Mouse (Mus musculus) heart, embryonic 13.5 days (tissue): ENCODE data around the gene Ttc33. TPM values are rescaled to one million over a fixed set of nuclear protein-coding genes. Genes with fewer than 3 reads are reported as not detected.

Source experiments
- ATAC-seq: fragments of 200-750 bp; cut with Nextera tagmentation; 2 replicates; pipeline ENCODE4 v1.8.0; 2017; ENCODE audit warnings: moderate TSS enrichment; ENCODE audit not compliant: insufficient number of reproducible peaks, low FRiP score, low TSS enrichment; ENCODE audit errors: extremely low read depth
- H3K27ac ChIP-seq: fragments of 300-500 bp; sonication (generic); replicated peaks from 2 replicates; pipeline ENCODE4 v1.5.1; 2015; ENCODE audit warnings: moderate library complexity, mild to moderate bottlenecking, inconsistent platforms
- H3K27me3 ChIP-seq: fragments of 300-500 bp; sonication (generic); replicated peaks from 2 replicates; pipeline ENCODE4 v1.6.1; 2015; ENCODE audit warnings: mild to moderate bottlenecking, inconsistent platforms
- H3K36me3 ChIP-seq: fragments of 300-500 bp; sonication (generic); 2 replicates; pipeline ENCODE4 v1.6.1; 2015; ENCODE audit warnings: mild to moderate bottlenecking, inconsistent platforms
- H3K4me1 ChIP-seq: fragments of 300-500 bp; sonication (generic); 2 replicates; pipeline ENCODE4 v1.6.1; 2015; ENCODE audit warnings: inconsistent platforms
- H3K4me2 ChIP-seq: fragments of 300-500 bp; sonication (generic); 2 replicates; pipeline ENCODE4 v1.6.1; 2015; ENCODE audit warnings: inconsistent platforms, mild to moderate bottlenecking, moderate library complexity
- H3K4me3 ChIP-seq: fragments of 300-500 bp; sonication (generic); 2 replicates; pipeline ENCODE4 v1.5.1; 2015; ENCODE audit warnings: moderate library complexity, mild to moderate bottlenecking, inconsistent platforms
- H3K9ac ChIP-seq: fragments of 300-500 bp; sonication (generic); 2 replicates; pipeline ENCODE4 v1.6.1; 2015; ENCODE audit warnings: inconsistent platforms, mild to moderate bottlenecking, moderate library complexity
- H3K9me3 ChIP-seq: fragments of 300-500 bp; sonication (generic); 2 replicates; pipeline ENCODE4 v1.6.1; 2016; ENCODE audit warnings: inconsistent platforms
- WGBS: fragments of 180-500 bp; shearing (Covaris S2); methylation state at CpG from one replicate; pipeline ENCODE4 v1.1.7; 2015; ENCODE audit warnings: mixed read lengths; 5-methylcytosine and 5-hydroxymethylcytosine counted together
- polyA plus RNA-seq: library from polyadenylated mRNA; unstranded; fragments of >200 nt; fragmentation: Nextera tagmentation; extraction: Ambion mirVana; gene quantifications from 2 replicates; pipeline ENCODE4 v1.2.1, GENCODE M21; 2015

The Ttc33 gene
- polyA plus RNA-seq, result 29.3 and 31.6 TPM in 2 replicates

DNA sequence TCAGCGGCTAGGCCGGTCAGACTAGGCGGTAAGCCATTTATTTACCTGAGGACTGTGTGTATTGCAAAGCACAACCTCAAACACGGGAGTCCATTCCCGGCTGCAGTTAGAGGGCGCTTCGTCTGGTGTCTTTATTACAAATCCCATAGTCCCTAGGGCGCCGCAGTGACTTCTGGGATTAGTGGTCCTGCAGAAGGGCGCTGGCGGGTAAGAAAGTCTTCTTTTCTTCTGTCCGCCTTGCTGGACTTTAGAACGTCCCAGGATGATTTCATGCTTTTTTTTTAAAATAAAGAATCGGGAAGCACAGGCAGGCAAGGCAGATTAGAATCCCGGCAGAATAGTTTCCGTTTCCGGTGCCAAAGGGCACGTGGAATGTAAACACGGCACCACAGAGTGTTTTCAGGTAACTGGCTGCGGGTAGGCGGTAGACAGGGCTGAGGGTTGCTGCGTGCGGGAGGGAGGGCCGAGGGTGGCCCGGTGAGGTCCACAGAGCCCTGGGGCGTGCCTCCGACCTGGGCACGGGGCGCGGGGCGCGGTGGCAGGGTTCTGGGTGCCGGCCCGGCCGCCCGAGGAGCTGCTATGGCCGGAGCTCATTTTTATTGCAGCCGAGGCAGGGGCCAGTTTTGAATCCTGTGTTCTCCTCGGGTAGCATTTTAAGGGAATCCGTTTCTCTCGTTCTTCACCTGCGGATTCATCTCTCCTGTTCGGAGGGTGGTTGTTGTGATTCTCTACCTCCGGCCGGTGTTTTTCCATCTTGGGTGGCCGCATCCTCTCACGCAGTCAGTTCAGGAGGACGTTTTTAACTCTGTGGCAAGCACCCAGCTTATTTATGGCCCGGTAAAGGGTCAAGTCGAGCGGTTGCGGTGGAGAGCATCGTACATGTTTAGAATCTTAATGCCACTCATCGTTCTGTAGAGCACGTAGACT, at the start of gene Ttc33:
Ttc33 (plus strand) TSS at position 160 of the 927 bp plus-strand sequence.
- WGBS, result 1% methylated on average over 55 of the region's 55 CpGs
- Histone ChIP-seq H3K27ac (peak within 1 kb of the TSS; percentile 83), H3K9me3 (no peaks in the 10 kb centered on the region), H3K4me1 (peaks cover 20% of the 10 kb centered on the region), H3K4me3 (peak within 1 kb of the TSS; percentile 97), H3K4me2 (peak within 1 kb of the TSS; percentile 87), H3K27me3 (no peaks in the 10 kb centered on the region), H3K9ac (peak within 1 kb of the TSS; percentile 91), H3K36me3 (peaks cover 20% of the 10 kb centered on the region)
- ATAC-seq, result peak; percentile 63; the same call in 1 of the 2 replicates

GRCm38 (mm10) chr15:5138021-5138856, 47.1 kb upstream of the Ttc33 start:
- Histone ChIP-seq H3K27ac (no peak overlapping the region), H3K4me2 (no peak overlapping the region), H3K36me3 (no peaks in the 10 kb centered on the region), H3K4me3 (no peak overlapping the region), H3K9me3 (no peaks in the 10 kb centered on the region), H3K9ac (no peak overlapping the region), H3K4me1 (peaks cover 15% of the 10 kb centered on the region), H3K27me3 (no peaks in the 10 kb centered on the region)
- ATAC-seq, result no peak
- 54% methylated on average over 9 of the region's 9 CpGs for WGBS

DNA sequence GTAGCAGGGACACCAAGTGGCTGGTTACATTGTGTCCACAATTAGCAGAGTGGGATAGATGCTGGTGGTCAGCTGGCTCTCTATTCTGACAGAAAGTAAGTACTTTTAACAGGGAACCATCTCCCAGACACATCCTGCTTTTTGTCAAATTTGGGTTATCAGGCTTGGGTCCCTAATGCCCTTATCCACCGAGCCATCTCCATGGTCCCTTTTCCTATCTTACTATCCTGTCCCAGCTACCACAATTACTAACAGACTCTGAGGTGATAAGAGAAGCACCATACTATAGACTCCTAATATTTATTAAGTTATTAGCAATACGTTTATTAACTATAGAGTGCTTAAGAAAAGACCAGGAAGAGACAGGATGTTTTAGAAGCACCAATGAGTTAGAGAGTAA, 46.0 kb upstream of the Ttc33 start:
- no peaks in the 10 kb centered on the region for H3K9me3 ChIP-seq
- no peaks in the 10 kb centered on the region for H3K36me3 ChIP-seq
- ATAC-seq, result no peak
- no peak overlapping the region for H3K4me3 ChIP-seq
- H3K4me2 ChIP-seq, result no peak overlapping the region
- H3K27me3 ChIP-seq, result no peaks in the 10 kb centered on the region
- H3K27ac ChIP-seq, result no peak overlapping the region
- no peak overlapping the region for H3K9ac ChIP-seq
- H3K4me1 ChIP-seq, result peaks cover 16% of the 10 kb centered on the region
- 51% methylated on average over 2 of the region's 2 CpGs for WGBS

DNA sequence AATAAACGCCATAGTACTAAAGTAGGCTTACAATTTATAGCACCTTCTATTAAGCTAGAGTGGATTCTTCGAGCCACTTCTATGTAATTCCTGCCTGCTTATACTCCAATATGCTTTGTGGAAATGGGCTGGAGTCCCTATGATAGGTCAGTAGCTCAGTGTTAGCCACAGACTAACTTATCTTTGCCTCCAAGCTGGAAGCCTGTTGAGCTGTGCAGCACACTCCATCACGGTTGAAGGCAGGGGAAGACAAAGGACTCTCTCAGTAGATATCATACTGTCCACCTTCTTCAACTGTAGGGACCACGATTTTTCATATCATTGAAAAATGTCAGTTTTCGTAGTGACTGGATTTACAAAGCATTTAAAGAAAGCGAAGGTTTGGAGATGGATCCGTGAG, 45.5 kb upstream of the Ttc33 start:
- H3K27ac ChIP-seq, result no peak overlapping the region
- H3K9me3 ChIP-seq, result no peaks in the 10 kb centered on the region
- H3K27me3 ChIP-seq, result no peaks in the 10 kb centered on the region
- no peak for ATAC-seq
- H3K4me3 ChIP-seq, result no peak overlapping the region
- H3K9ac ChIP-seq, result no peak overlapping the region
- no peak overlapping the region for H3K4me2 ChIP-seq
- no peaks in the 10 kb centered on the region for H3K36me3 ChIP-seq
- peaks cover 21% of the 10 kb centered on the region for H3K4me1 ChIP-seq
- 68% methylated on average over 7 of the region's 7 CpGs for WGBS

GRCm38 (mm10) chr15:5140357-5140756, 45.0 kb upstream of the Ttc33 start:
- Histone ChIP-seq H3K4me2 (no peak overlapping the region), H3K27ac (no peak overlapping the region), H3K9me3 (no peaks in the 10 kb centered on the region), H3K4me1 (peaks cover 26% of the 10 kb centered on the region), H3K27me3 (no peaks in the 10 kb centered on the region), H3K36me3 (no peaks in the 10 kb centered on the region), H3K4me3 (no peak overlapping the region), H3K9ac (no peak overlapping the region)
- ATAC-seq, result no peak

- Histone ChIP-seq H3K27ac (no peak overlapping the region), H3K4me1 (peaks cover 34% of the 10 kb centered on the region), H3K36me3 (no peaks in the 10 kb centered on the region; the same call in 1 of the 2 replicates), H3K27me3 (no peaks in the 10 kb centered on the region), H3K4me2 (no peak overlapping the region), H3K9me3 (no peaks in the 10 kb centered on the region), H3K9ac (0 out of 2 replicates have a peak overlapping the region, but pooled peaks have one; percentile 7), H3K4me3 (no peak overlapping the region)
- no peak for ATAC-seq
- WGBS, result 51% methylated on average over 5 of the region's 5 CpGs
These were observed 43.3 kb upstream of the Ttc33 start for GRCm38 (mm10) chr15:5142047-5142446.

- peak overlapping the region; percentile 88; the same call in 1 of the 2 replicates for H3K4me2 ChIP-seq
- H3K27ac ChIP-seq, result no peak overlapping the region
- H3K4me3 ChIP-seq, result peak overlapping the region; percentile 95
- ATAC-seq, result no peak
- no peak overlapping the region for H3K9ac ChIP-seq
- no peaks in the 10 kb centered on the region for H3K9me3 ChIP-seq
- 71% methylated on average over 5 of the region's 5 CpGs for WGBS
- peaks cover 32% of the 10 kb centered on the region for H3K4me1 ChIP-seq
- no peaks in the 10 kb centered on the region for H3K27me3 ChIP-seq
- peaks cover 1% of the 10 kb centered on the region; the same call in 1 of the 2 replicates for H3K36me3 ChIP-seq
These were observed 42.6 kb upstream of the Ttc33 start for GRCm38 (mm10) chr15:5142714-5143113.

GRCm38 (mm10) chr15:5143361-5144020, 41.8 kb upstream of the Ttc33 start, which contains the start of gene Prkaa1:
Prkaa1 (plus strand) TSS chr15:5143861.
- Histone ChIP-seq H3K36me3 (peaks cover 2% of the 10 kb centered on the region; the same call in 1 of the 2 replicates), H3K4me3 (peak within 1 kb of the TSS; percentile 95), H3K9ac (peak within 1 kb of the TSS; percentile 94), H3K27me3 (no peaks in the 10 kb centered on the region), H3K4me1 (peaks cover 28% of the 10 kb centered on the region), H3K9me3 (no peaks in the 10 kb centered on the region), H3K27ac (peak within 1 kb of the TSS; percentile 94), H3K4me2 (peak within 1 kb of the TSS; percentile 88)
- under 1% methylated on average over 62 of the region's 80 CpGs for WGBS
- peak; percentile 86 for ATAC-seq

DNA sequence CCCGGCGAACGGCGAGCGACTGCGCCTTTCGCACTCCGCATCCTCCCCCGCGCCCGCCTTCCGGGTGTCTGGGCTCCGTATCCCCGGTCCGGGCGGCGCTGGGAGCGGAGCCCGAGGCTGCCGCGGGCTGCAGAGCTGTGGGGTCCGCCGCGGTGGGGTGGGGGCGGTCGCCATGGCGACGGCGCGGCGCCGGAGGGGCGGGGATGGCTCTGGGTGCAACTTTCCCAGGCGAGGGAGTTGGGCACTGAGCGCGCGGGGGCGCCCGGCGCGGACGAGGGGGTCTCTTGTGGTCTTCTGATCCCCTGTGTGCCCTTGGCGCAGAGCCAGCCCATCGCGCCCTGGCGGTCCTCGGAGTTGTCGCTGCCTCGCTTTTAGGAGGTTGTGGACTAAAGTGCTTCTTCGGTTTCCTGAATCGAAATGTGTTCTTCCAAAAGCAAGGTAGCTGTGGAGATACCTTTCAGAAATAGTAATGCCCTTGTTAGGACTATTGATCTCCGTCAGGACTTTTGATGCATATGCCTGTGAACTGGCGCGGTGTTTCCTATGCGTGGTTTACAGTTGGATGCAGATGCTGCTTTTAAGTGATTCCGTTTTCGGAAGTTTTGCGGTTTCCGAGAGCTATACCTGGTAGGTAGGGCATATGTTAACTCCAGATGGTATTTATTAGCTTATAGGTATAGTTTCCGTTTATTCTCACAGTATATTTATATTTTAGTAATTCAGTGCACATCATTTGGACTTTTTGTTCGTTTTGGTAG, 41.1 kb upstream of the Ttc33 start:
- peak; percentile 77 for ATAC-seq
- Histone ChIP-seq H3K27ac (peak overlapping the region; percentile 94), H3K4me1 (peaks cover 33% of the 10 kb centered on the region), H3K4me2 (peak overlapping the region; percentile 88), H3K9me3 (no peaks in the 10 kb centered on the region), H3K4me3 (peak overlapping the region; percentile 95), H3K36me3 (peaks cover 2% of the 10 kb centered on the region; the same call in 1 of the 2 replicates), H3K9ac (peak overlapping the region; percentile 94), H3K27me3 (no peaks in the 10 kb centered on the region)
- WGBS, result 1% methylated on average over 50 of the region's 61 CpGs

DNA sequence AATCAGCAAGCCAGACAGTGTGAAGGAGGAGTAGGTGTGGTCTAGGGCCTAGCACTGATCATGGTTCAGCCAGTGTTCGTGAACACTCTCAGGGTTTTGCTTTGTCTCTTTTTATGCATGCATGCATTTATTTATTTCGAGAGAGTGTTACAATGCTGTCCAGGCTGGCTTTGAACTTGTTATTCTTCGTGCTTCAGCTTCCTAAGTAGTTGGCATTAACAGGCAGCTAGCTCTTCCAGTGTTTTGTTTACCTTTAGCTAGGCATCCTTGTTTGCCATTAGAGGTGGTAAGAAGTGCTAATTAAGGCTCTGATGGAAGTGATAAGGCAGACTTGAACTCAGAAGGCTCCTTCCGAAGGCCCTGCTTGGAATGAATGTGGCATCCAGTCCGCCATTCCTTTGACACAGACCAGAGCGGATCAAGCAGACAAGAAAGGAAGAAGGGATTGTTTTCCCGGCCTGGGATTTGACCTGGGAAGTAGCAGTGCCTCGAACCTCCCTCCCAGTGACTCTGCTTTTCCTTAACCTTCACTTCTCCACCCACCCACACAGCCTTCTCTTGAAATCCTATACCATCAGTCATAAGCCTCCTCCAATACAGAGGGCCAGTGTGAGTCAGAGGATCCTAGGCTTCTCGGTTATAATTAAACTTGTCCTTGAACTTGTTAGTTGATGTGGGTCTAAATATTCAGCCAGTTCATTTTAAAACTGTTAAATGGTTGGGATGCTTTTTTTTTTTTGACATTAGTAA, 40.0 kb upstream of the Ttc33 start:
- H3K4me1 ChIP-seq, result peaks cover 39% of the 10 kb centered on the region
- peak overlapping the region; percentile 94 for H3K9ac ChIP-seq
- H3K36me3 ChIP-seq, result peaks cover 2% of the 10 kb centered on the region; the same call in 1 of the 2 replicates
- no peak for ATAC-seq
- H3K27ac ChIP-seq, result no peak overlapping the region; the same call in 1 of the 2 replicates
- H3K4me3 ChIP-seq, result peak overlapping the region; percentile 95
- H3K9me3 ChIP-seq, result no peaks in the 10 kb centered on the region
- peak overlapping the region; percentile 88 for H3K4me2 ChIP-seq
- no peaks in the 10 kb centered on the region for H3K27me3 ChIP-seq
- 27% methylated on average over 9 of the region's 9 CpGs for WGBS
